22 mouse cellular contexts compared by ENCODE assay signal in genomic region chr3:49960581-49960980, GRCm38 (mm10).
"Had no signal": no experiment of that assay in that cellular context is flagged by ENCODE, and none has a peak within 500 bp of the region (broad histone marks: within the 10 kb centered on the region; RNA-seq: fewer than 3 reads in every experiment).

No protein-coding gene starts in this region.

- DNase-seq: liver, postnatal 0 days; lung, adult 2 months; lung, postnatal 14 days; lung, postnatal 36 days; midbrain, embryonic 14.5 days; retina, postnatal 1 day; right cerebral cortex, adult 18-20 months; right cerebral cortex, postnatal 25 days; right cerebral cortex, postnatal 4 days; spleen, adult 18-20 months; thymus, adult 18-20 months; thymus, postnatal 14 days; thymus, postnatal 36 days had no signal

- H3K36me3 ChIP-seq: lung, embryonic 15.5 days; neural tube, embryonic 13.5 days; neural tube, embryonic 15.5 days had no signal

- H3K4me2 ChIP-seq: lung, embryonic 15.5 days; midbrain, embryonic 11.5 days; neural tube, embryonic 13.5 days; neural tube, embryonic 15.5 days had no signal

- H3K27ac ChIP-seq: lung, embryonic 15.5 days; macrophage; neural tube, embryonic 13.5 days; neural tube, embryonic 15.5 days had no signal

- H3K4me3 ChIP-seq: lung, embryonic 15.5 days; megakaryocyte, embryonic 14.5 days; myocyte; neural tube, embryonic 13.5 days; neural tube, embryonic 15.5 days had no signal

- H3K4me1 ChIP-seq: lung, embryonic 15.5 days; megakaryocyte, embryonic 14.5 days; neural tube, embryonic 13.5 days; neural tube, embryonic 15.5 days had no signal

- H3K27me3 ChIP-seq: lung, embryonic 15.5 days; megakaryocyte, embryonic 14.5 days; neural tube, embryonic 13.5 days; neural tube, embryonic 15.5 days had no signal

- H3K9ac ChIP-seq: liver, postnatal 0 days; lung, embryonic 15.5 days; neural tube, embryonic 13.5 days; neural tube, embryonic 15.5 days had no signal

- H3K9me3 ChIP-seq: lung, embryonic 15.5 days; megakaryocyte, embryonic 14.5 days; neural tube, embryonic 13.5 days; neural tube, embryonic 15.5 days had no signal

- ATAC-seq: liver, postnatal 0 days; lung, postnatal 0 days; midbrain, embryonic 16.5 days had no signal
